Mouse (Mus musculus): Measurements from ENCODE around the gene Flrt2. TPM values are rescaled to one million over a fixed set of nuclear protein-coding genes. Genes with fewer than 3 reads are reported as not detected.

Flrt2 gene
- polyA plus RNA-seq, 1 experiment from 2014 or later, result 32.7 TPM

DNA sequence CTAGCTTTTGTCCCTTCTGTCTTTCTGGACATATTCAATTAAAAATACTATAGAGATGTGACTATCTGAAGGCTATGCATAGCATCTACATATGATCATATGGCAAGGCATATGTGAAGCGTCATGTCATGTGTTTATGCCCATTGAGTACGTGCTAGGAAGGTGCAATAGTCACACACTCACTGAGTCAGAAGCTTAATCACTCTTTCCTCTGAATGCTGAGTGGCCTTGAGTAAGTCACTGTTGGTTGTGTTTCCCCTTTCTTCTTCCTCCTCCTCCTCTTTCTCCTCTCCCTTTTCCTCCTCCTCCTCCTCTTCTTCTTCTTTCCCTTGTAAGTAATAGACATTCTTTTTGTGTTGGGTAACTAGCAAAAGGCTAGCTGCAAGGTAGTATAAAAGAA lies 56.7 kb downstream of the Flrt2 start:
- H3K9ac ChIP-seq (ENCODE audit: low read length), result no peak overlapping the region
- no peaks in the 10 kb centered on the region for H3K27me3 ChIP-seq (ENCODE audit: control insufficient read depth, insufficient read depth, low read length)
- H3K36me3 ChIP-seq (ENCODE audit: control insufficient read depth, insufficient read depth, low read length), result 0 out of 2 replicates have a peak, but pooled peaks cover 3% of the 10 kb centered on the region
- peaks cover 5 to 24% of the 10 kb centered on the region in 2 experiments for H3K4me1 ChIP-seq (ENCODE audit: control insufficient read depth in 2 of 2, insufficient read depth in 2 of 2, low read length in 2 of 2)
- no peaks in the 10 kb centered on the region for H3K9me3 ChIP-seq (ENCODE audit: control insufficient read depth, low read length)
- ATAC-seq (ENCODE audit: insufficient number of reproducible peaks, insufficient read depth, low FRiP score, low read depth), result no peak
- H3K4me2 ChIP-seq (ENCODE audit: low read length), result no peak overlapping the region
- no peak overlapping the region for H3K4me3 ChIP-seq (ENCODE audit: control insufficient read depth in 1 of 2, insufficient read depth in 1 of 2, low read depth in 1 of 2, low read length in 2 of 2)
- no peak overlapping the region for H3K27ac ChIP-seq (replicated peaks in 1 of 2; ENCODE audit: control insufficient read depth in 1 of 2, insufficient read depth in 1 of 2, low read depth in 2 of 2, low read length in 2 of 2)
- WGBS, result 85% methylated on average over 2 of the region's 2 CpGs

- Histone ChIP-seq H3K4me3 (ENCODE audit: control insufficient read depth in 1 of 2, insufficient read depth in 1 of 2, low read depth in 1 of 2, low read length in 2 of 2) (no peak overlapping the region), H3K9me3 (ENCODE audit: control insufficient read depth, low read length) (no peaks in the 10 kb centered on the region), H3K4me1 (ENCODE audit: control insufficient read depth in 2 of 2, insufficient read depth in 2 of 2, low read length in 2 of 2) (peaks cover 4 to 20% of the 10 kb centered on the region in 2 experiments), H3K4me2 (ENCODE audit: low read length) (no peak overlapping the region), H3K27me3 (ENCODE audit: control insufficient read depth, insufficient read depth, low read length) (no peaks in the 10 kb centered on the region), H3K36me3 (ENCODE audit: control insufficient read depth, insufficient read depth, low read length) (0 out of 2 replicates have a peak, but pooled peaks cover 4% of the 10 kb centered on the region), H3K9ac (ENCODE audit: low read length) (no peak overlapping the region), H3K27ac (replicated peaks in 1 of 2; ENCODE audit: control insufficient read depth in 1 of 2, insufficient read depth in 1 of 2, low read depth in 2 of 2, low read length in 2 of 2) (no peak overlapping the region)
- WGBS, result 77% methylated on average over 2 of the region's 2 CpGs
- no peak for ATAC-seq (ENCODE audit: insufficient number of reproducible peaks, insufficient read depth, low FRiP score, low read depth)
Observed at GRCm38 (mm10) chr12:95749248-95749647, 57.2 kb downstream of the Flrt2 start.

- Histone ChIP-seq H3K4me2 (ENCODE audit: low read length) (no peak overlapping the region), H3K27ac (replicated peaks in 1 of 2; ENCODE audit: control insufficient read depth in 1 of 2, insufficient read depth in 1 of 2, low read depth in 2 of 2, low read length in 2 of 2) (no peak overlapping the region), H3K9me3 (ENCODE audit: control insufficient read depth, low read length) (no peaks in the 10 kb centered on the region), H3K4me1 (ENCODE audit: control insufficient read depth in 2 of 2, insufficient read depth in 2 of 2, low read length in 2 of 2) (no peaks in the 10 kb centered on the region), H3K9ac (ENCODE audit: low read length) (no peak overlapping the region), H3K27me3 (ENCODE audit: control insufficient read depth, insufficient read depth, low read length) (no peaks in the 10 kb centered on the region), H3K4me3 (ENCODE audit: control insufficient read depth in 1 of 2, insufficient read depth in 1 of 2, low read depth in 1 of 2, low read length in 2 of 2) (no peak overlapping the region), H3K36me3 (ENCODE audit: control insufficient read depth, insufficient read depth, low read length) (peaks cover 4% of the 10 kb centered on the region; the same call in 1 of the 2 replicates)
- 93% methylated on average over 5 of the region's 5 CpGs for WGBS
- ATAC-seq (ENCODE audit: insufficient number of reproducible peaks, insufficient read depth, low FRiP score, low read depth), result no peak
Observed at GRCm38 (mm10) chr12:95759212-95759746, 67.3 kb downstream of the Flrt2 start.

DNA sequence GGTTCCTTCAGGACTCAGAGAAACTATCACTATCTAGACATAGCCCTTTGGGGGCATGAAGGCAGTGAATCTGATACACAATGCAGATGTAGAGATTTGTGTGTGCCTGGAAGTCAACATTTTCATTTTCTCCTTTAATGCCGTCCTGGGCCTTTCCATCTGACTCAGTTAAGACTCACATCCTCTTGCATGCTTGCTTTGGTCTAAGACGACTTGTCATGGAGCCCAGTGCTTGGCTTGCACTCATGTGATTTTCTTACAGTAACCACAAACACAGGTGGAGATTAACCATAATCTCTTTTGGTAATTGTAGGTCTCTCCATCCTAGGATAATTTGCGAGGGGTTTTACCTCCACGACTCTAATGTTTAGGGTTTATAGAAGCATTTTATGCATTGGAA lies 73.2 kb downstream of the Flrt2 start:
- 78% methylated on average over 4 of the region's 4 CpGs for WGBS
- no peaks in the 10 kb centered on the region for H3K27me3 ChIP-seq (ENCODE audit: control insufficient read depth, insufficient read depth, low read length)
- H3K36me3 ChIP-seq (ENCODE audit: control insufficient read depth, insufficient read depth, low read length), result peaks cover 4% of the 10 kb centered on the region; the same call in 1 of the 2 replicates
- no peak overlapping the region for H3K27ac ChIP-seq (replicated peaks in 1 of 2; ENCODE audit: control insufficient read depth in 1 of 2, insufficient read depth in 1 of 2, low read depth in 2 of 2, low read length in 2 of 2)
- ATAC-seq (ENCODE audit: insufficient number of reproducible peaks, insufficient read depth, low FRiP score, low read depth), result no peak
- H3K9me3 ChIP-seq (ENCODE audit: control insufficient read depth, low read length), result no peaks in the 10 kb centered on the region
- no peak overlapping the region for H3K4me3 ChIP-seq (ENCODE audit: control insufficient read depth in 1 of 2, insufficient read depth in 1 of 2, low read depth in 1 of 2, low read length in 2 of 2)
- H3K4me2 ChIP-seq (ENCODE audit: low read length), result no peak overlapping the region
- H3K4me1 ChIP-seq (ENCODE audit: control insufficient read depth in 2 of 2, insufficient read depth in 2 of 2, low read length in 2 of 2), result no peaks in the 10 kb centered on the region
- no peak overlapping the region for H3K9ac ChIP-seq (ENCODE audit: low read length)

DNA sequence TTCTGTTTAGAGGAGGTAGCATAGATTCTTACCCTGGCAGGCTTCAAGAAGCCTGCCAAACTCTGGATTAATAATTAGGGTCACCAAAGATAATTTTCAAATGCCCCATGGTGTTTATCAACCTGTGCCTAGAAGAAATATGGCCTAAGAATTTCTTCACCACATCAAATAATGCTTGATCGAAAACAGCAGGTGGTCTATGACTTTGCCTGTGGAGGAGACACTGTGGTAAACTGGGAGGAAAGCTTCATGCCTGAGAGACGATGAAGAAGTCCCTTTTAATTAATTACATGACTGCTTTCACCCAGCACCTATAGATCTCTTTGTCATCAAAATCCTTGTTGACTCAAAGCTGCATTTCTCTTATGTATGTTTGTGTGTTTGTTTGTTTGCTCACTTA lies 77.0 kb downstream of the Flrt2 start:
- peaks cover 0 to 8% of the 10 kb centered on the region in 2 experiments; a peak in 1 of 4 replicates for H3K4me1 ChIP-seq (ENCODE audit: control insufficient read depth in 2 of 2, insufficient read depth in 2 of 2, low read length in 2 of 2)
- H3K9me3 ChIP-seq (ENCODE audit: control insufficient read depth, low read length), result no peaks in the 10 kb centered on the region
- H3K27ac ChIP-seq (replicated peaks in 1 of 2; ENCODE audit: control insufficient read depth in 1 of 2, insufficient read depth in 1 of 2, low read depth in 2 of 2, low read length in 2 of 2), result no peak overlapping the region
- no peaks in the 10 kb centered on the region for H3K36me3 ChIP-seq (ENCODE audit: control insufficient read depth, insufficient read depth, low read length)
- 94% methylated on average over 2 of the region's 2 CpGs for WGBS
- no peak overlapping the region for H3K4me2 ChIP-seq (ENCODE audit: low read length)
- ATAC-seq (ENCODE audit: insufficient number of reproducible peaks, insufficient read depth, low FRiP score, low read depth), result no peak
- H3K9ac ChIP-seq (ENCODE audit: low read length), result no peak overlapping the region
- no peaks in the 10 kb centered on the region for H3K27me3 ChIP-seq (ENCODE audit: control insufficient read depth, insufficient read depth, low read length)
- H3K4me3 ChIP-seq (ENCODE audit: control insufficient read depth in 1 of 2, insufficient read depth in 1 of 2, low read depth in 1 of 2, low read length in 2 of 2), result no peak overlapping the region

DNA sequence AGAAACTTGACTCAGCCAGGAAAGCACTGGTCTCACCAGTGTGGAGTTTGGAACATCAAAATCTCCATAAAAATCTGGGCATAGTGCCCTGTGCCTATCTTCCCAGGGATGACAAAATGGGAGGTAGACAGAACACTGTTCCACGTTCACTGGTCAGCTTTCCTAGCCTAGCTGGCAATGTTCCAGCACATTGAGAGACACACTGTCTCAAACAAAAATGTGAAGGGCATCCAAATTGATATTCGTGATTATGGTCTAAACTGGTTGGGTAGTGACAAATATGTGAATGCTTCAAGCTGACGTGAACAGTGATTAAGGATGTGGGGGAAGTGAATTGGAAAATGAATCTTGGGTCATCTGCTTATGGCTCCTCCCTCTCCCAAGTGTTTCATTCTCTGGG lies 78.2 kb downstream of the Flrt2 start:
- no peak overlapping the region for H3K4me3 ChIP-seq (ENCODE audit: control insufficient read depth in 1 of 2, insufficient read depth in 1 of 2, low read depth in 1 of 2, low read length in 2 of 2)
- H3K9ac ChIP-seq (ENCODE audit: low read length), result no peak overlapping the region
- 55% methylated on average over 3 of the region's 3 CpGs for WGBS

GRCm38 (mm10) chr12:95790146-95790545 lies 98.1 kb downstream of the Flrt2 start:
- ATAC-seq (ENCODE audit: insufficient number of reproducible peaks, insufficient read depth, low FRiP score, low read depth), result no peak
- H3K4me2 ChIP-seq (ENCODE audit: low read length), result no peak overlapping the region
- H3K4me1 ChIP-seq (ENCODE audit: control insufficient read depth in 2 of 2, insufficient read depth in 2 of 2, low read length in 2 of 2), result no peaks in the 10 kb centered on the region
- H3K27me3 ChIP-seq (ENCODE audit: control insufficient read depth, insufficient read depth, low read length), result no peaks in the 10 kb centered on the region
- no peak overlapping the region for H3K27ac ChIP-seq (replicated peaks in 1 of 2; ENCODE audit: control insufficient read depth in 1 of 2, insufficient read depth in 1 of 2, low read depth in 2 of 2, low read length in 2 of 2)
- H3K36me3 ChIP-seq (ENCODE audit: control insufficient read depth, insufficient read depth, low read length), result 0 out of 2 replicates have a peak, but pooled peaks cover 2% of the 10 kb centered on the region
- no peak overlapping the region for H3K4me3 ChIP-seq (ENCODE audit: control insufficient read depth in 1 of 2, insufficient read depth in 1 of 2, low read depth in 1 of 2, low read length in 2 of 2)
- 76% methylated on average over 1 of the region's 1 CpGs for WGBS
- H3K9me3 ChIP-seq (ENCODE audit: control insufficient read depth, low read length), result no peaks in the 10 kb centered on the region
- no peak overlapping the region for H3K9ac ChIP-seq (ENCODE audit: low read length)

More for the DNA sequence above, 78.2 kb downstream of the Flrt2 start:
- H3K9me3 ChIP-seq (ENCODE audit: control insufficient read depth, low read length), result no peaks in the 10 kb centered on the region
- H3K27me3 ChIP-seq (ENCODE audit: control insufficient read depth, insufficient read depth, low read length), result no peaks in the 10 kb centered on the region
- no peak overlapping the region for H3K27ac ChIP-seq (replicated peaks in 1 of 2; ENCODE audit: control insufficient read depth in 1 of 2, insufficient read depth in 1 of 2, low read depth in 2 of 2, low read length in 2 of 2)
- no peak for ATAC-seq (ENCODE audit: insufficient number of reproducible peaks, insufficient read depth, low FRiP score, low read depth)
- H3K4me1 ChIP-seq (ENCODE audit: control insufficient read depth in 2 of 2, insufficient read depth in 2 of 2, low read length in 2 of 2), result peaks cover 0 to 8% of the 10 kb centered on the region in 2 experiments; a peak in 1 of 4 replicates
- H3K4me2 ChIP-seq (ENCODE audit: low read length), result no peak overlapping the region
- H3K36me3 ChIP-seq (ENCODE audit: control insufficient read depth, insufficient read depth, low read length), result no peaks in the 10 kb centered on the region

DNA sequence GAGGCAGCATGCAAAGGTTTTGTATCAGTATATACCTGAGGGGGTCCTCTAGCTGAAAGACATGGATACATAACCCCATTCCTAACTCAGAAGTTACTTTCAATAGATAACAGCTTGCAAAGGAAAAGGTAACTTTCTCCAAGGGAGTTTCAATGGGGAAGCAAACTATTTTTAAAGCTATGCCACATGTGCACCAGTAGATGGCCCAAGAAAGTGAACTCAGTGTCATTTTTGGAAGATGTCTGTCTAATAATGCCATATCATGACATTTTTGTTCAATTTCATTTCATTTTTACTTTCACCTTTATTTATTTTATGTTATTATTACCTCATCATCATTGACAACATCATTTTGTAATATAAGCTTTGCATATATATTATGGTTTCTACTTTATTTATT lies 124.6 kb downstream of the Flrt2 start:
- ATAC-seq (ENCODE audit: insufficient number of reproducible peaks, insufficient read depth, low FRiP score, low read depth), result no peak

More for the DNA sequence above, 124.6 kb downstream of the Flrt2 start:
- Histone ChIP-seq H3K4me2 (ENCODE audit: low read length) (no peak overlapping the region), H3K27me3 (ENCODE audit: control insufficient read depth, insufficient read depth, low read length) (no peaks in the 10 kb centered on the region), H3K4me3 (ENCODE audit: control insufficient read depth in 1 of 2, insufficient read depth in 1 of 2, low read depth in 1 of 2, low read length in 2 of 2) (no peak overlapping the region), H3K9ac (ENCODE audit: low read length) (no peak overlapping the region), H3K4me1 (ENCODE audit: control insufficient read depth in 2 of 2, insufficient read depth in 2 of 2, low read length in 2 of 2) (no peaks in the 10 kb centered on the region), H3K9me3 (ENCODE audit: control insufficient read depth, low read length) (no peaks in the 10 kb centered on the region), H3K36me3 (ENCODE audit: control insufficient read depth, insufficient read depth, low read length) (no peaks in the 10 kb centered on the region), H3K27ac (replicated peaks in 1 of 2; ENCODE audit: control insufficient read depth in 1 of 2, insufficient read depth in 1 of 2, low read depth in 2 of 2, low read length in 2 of 2) (no peak overlapping the region)
